Mouse (Mus musculus) left cerebral cortex, postnatal 14 days (tissue): ENCODE results near the gene Pde6h. TPM values are rescaled to one million over a fixed set of nuclear protein-coding genes. Genes with fewer than 3 reads are reported as not detected.
A peak's percentile ranks its signal among the peaks of the same experiment; 100 is the strongest.

Source experiments
- DNase-seq, 2 experiments: peaks; one replicate each; pipeline ENCODE4 v3.0.0; 2021 to 2022; ENCODE audit warnings: low spot score in 2 of 2, mixed read lengths in 1 of 2
- intact Hi-C: fragments of 180-260 bp; cut with DNase I; formaldehyde crosslinking; loops from one replicate; pipeline ENCODE4 v1.15.1; 2025
- total RNA-seq, 2 experiments: library from RNA; stranded (reverse); gene quantifications; 2 replicates each; pipeline ENCODE4 v1.2.3; 2021

Pde6h gene
- total RNA-seq, 2 experiments from 2014 or later: 1.3 to 1.6 TPM

- no peak for DNase-seq
- intact Hi-C loops: loop anchor here (5.0 kb wide), 2 partner anchors 43 to 103 kb away; partner anchors contain the start of genes Erp27 and Pde6h
Observed at GRCm38 (mm10) chr6:136964609-136965510, 41.2 kb downstream of the Pde6h start.

DNA sequence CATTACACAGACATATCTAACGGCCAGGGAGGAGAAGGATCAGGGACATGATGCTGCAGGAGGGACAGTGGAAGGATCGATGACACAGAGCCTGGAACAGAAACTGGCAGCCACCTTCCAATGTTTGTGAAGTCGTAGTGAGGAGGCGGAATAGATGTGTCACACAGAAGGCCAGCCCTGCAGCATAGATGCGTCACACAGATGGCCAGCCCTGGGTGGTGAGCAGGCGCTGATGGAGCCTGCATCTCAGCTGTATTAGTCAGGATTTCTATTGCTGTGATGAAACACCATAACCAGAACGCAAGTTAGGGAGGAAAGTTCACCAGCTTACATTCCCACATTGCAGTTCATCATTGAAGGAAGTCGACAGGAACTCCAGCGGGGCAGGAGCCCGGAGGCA is 42.3 kb downstream of the Pde6h start:
- intact Hi-C loops: loop anchor here (5.0 kb wide), 2 partner anchors 44 to 104 kb away; partner anchors contain the start of genes Erp27 and Pde6h
- DNase-seq: no peak

DNA sequence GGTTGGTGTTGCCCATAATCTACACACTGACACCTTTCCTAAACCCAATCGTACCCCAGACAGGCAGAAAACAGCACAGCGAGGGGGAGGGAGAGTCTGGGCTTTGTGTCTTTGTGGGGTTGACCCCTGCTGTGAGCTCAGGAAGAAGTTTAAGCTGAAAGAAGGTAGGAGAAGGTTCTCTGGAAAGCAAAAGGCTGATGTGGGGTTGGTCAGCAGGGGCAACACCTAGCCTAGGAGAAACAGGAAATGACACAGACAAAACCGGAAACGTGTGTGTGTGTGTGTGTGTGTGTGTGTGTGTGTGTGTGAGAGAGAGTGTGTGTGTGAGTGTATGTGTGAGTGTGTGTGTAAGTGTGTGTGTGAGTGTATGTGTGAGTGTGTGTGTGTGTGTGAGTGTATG is 43.8 kb downstream of the Pde6h start:
- DNase-seq: no peak

GRCm38 (mm10) chr6:136968877-136969276 is 45.2 kb downstream of the Pde6h start:
- intact Hi-C loops: loop anchor here (5.0 kb wide), 2 partner anchors 47 to 107 kb away; partner anchors contain the start of genes Erp27 and Pde6h
- peak; percentile 43 to 66 for DNase-seq

More for the DNA sequence above, 43.8 kb downstream of the Pde6h start:
- intact Hi-C loops: loop anchor here (5.0 kb wide), 2 partner anchors 45 to 105 kb away; partner anchors contain the start of genes Erp27 and Pde6h

DNA sequence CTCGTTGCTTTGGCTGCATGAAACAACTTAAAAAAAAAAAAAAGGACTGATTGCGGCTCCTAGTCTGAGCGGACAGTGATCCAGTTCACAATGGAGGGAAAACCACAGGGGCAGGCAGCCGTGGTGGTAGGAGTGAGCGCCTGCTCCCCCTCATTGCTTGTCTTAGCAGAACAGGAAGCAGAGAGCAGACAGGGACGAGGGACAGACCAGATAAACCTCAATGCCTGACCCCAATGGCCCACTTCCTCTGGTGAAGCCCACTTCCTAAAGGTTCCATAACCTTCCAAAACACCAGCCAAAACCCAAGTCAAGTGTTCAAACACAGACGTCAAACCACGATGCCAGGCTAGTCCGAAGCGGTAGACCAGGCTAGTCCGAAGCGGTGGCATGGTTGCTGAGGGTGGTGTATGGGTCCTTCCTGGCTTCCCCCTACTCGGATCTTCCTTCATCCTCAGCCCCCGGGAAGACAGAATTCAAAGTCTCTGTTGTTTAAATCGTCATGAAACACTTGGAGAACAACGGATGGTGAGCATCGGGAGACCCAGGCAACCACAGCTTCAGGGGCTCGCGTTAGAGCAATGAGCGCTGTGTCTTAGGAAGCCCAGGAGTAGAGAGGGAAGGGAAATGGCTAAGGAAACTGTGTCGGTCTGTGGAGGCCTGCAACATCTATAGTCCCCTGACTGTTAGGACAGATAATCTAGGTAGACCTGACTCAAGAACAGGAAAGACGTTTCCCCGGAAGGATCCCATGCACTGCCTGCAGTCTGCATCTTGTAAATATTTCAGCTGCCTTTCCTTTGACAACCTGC is 55.8 kb downstream of the Pde6h start:
- no peak for DNase-seq
- intact Hi-C loops: loop anchor here (5.0 to 10.0 kb wide), 2 partner anchors 117 to 345 kb away; no protein-coding TSS in a partner anchor

DNA sequence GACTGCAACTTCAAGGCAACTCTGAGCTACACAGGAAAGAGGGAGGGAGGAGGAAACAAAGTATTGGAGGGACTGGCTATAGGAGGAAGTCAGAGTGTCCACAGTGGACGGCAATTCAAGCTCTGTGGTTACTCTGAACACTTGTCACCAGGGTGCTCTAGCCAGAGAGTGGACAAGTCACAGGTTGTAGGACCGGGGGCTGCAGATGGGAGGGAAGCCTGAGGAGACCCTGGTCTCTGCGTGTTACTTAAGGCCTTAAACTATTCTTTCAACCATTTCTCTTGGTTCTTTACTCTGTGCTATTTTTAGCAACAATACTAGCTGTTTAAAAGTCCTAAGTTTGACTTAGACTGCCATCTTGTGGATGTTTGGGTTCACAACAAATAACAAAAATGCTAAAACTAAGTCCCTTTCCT is 56.7 kb downstream of the Pde6h start:
- peak in 1 of 2 experiments; percentile 49 for DNase-seq
- intact Hi-C loops: loop anchor here (5.0 to 10.0 kb wide), 2 partner anchors 118 to 346 kb away; no protein-coding TSS in a partner anchor

DNA sequence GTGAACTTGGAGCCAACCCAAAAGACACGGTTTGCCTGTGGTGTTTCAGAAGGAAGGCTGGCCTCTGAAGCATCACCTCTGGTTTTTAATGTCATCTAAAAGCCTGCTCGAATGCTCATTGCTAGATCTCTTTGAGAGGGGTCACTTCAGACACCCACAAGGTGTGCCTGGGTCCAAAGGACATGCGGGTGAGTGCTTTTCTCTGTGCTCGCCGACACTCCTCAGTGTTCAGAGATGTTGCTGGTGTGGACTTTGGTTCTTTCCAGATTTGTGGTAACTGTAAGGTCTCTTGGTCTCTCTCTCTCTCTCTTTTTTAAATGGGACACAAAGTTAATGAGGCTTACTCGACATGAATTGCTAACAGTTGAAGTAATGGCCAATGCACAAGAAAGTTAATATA is 58.9 kb downstream of the Pde6h start:
- DNase-seq: no peak
- intact Hi-C loops: loop anchor here (5.0 to 10.0 kb wide), 2 partner anchors 120 to 348 kb away; no protein-coding TSS in a partner anchor

GRCm38 (mm10) chr6:136983201-136983600 is 59.6 kb downstream of the Pde6h start:
- peak in 1 of 2 experiments; percentile 33 for DNase-seq
- intact Hi-C loops: loop anchor here (5.0 to 10.0 kb wide), 2 partner anchors 121 to 348 kb away; no protein-coding TSS in a partner anchor

- intact Hi-C loops: loop anchor here (10.0 kb wide), 1 partner anchor 351 kb away; no protein-coding TSS in a partner anchor
- peak in 1 of 2 experiments; percentile 31 for DNase-seq
Observed at GRCm38 (mm10) chr6:136986019-136986418, 62.4 kb downstream of the Pde6h start.

DNA sequence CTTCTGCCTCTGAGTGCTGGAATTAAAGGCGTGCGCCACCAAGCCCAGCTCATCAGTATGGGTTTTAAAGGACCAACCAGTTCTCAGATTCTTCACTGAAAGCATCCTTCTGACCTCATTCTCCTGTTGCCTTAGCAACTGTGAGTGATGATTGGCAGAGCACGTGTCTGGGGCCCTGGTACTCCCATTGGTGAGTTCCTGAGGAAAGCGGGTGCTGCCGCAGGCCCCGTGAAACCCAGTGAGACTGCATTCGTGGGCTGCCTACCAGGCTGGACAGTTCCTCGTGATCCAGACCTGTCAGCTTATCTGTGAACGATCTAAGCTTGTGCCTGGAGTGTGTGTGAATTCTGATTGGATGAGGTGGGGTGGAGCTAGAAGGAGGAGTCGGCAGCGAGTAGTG is 63.1 kb downstream of the Pde6h start:
- intact Hi-C loops: loop anchor here (10.0 kb wide), 1 partner anchor 352 kb away; no protein-coding TSS in a partner anchor
- peak in 1 of 2 experiments; percentile 46 for DNase-seq

GRCm38 (mm10) chr6:136988536-136989060 is 65.0 kb downstream of the Pde6h start:
- no peak for DNase-seq
- intact Hi-C loops: loop anchor here (10.0 kb wide), 1 partner anchor 354 kb away; no protein-coding TSS in a partner anchor

DNA sequence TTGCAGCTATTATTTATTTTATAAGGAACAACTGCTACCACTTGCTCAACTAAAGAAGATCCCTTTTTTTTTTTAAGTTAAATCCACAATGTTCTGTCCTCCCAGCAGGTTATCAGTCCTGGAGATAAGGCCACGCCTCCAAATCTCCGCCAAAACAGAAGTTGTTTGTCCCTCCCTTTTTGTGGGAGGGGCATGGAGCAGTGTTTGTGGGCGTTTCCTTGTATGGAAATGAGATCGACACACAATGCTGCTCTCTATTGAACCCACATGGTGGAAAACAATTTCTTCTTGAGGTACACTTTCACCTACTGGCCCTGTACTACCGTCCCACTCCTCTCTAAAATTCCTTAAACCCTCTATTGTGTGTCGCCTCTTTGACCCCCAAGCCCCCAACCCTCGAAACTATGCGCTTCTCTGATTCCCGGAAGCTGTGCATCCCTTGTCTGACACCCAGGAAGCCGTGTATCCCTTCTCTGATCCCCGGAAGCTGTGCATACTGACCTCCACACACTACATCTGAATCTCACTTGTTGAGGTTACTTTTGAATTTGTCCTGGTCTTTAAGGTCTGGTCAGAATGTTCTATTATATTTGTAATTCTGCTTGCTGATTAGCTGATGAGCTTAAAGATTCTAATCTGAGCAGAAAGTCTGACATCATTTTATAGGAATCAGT is 66.3 kb downstream of the Pde6h start:
- intact Hi-C loops: loop anchor here (10.0 kb wide), 2 partner anchors 175 to 355 kb away; no protein-coding TSS in a partner anchor
- no peak for DNase-seq

- DNase-seq: no peak
- intact Hi-C loops: loop anchor here (10.0 kb wide), 1 partner anchor 174 kb away; no protein-coding TSS in a partner anchor
Observed at GRCm38 (mm10) chr6:136990557-136990956, 66.9 kb downstream of the Pde6h start.

DNA sequence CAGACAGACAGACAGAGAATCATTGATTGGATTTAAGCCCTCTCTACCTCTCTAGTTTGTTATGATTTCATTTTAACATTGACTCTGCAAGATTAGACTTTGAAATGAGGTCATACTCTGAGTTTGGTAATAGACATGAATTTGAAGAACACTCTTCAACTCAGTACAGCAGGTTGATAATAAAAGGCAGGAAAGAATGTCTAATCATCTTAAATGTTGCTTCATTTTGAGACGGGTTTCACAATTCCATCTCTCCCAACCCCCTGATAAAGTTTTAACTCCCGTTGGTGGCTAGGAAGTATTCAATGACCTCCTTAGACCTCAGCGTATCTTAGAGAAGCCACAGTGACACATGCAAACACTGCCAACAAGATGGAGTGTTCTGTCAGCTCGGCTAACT is 69.9 kb downstream of the Pde6h start:
- intact Hi-C loops: loop anchor here (10.0 kb wide), 1 partner anchor 171 kb away; no protein-coding TSS in a partner anchor
- no peak for DNase-seq

GRCm38 (mm10) chr6:136995533-136995932 is 71.9 kb downstream of the Pde6h start:
- DNase-seq: no peak
- intact Hi-C loops: loop anchor here (10.0 kb wide), 1 partner anchor 169 kb away; no protein-coding TSS in a partner anchor

DNA sequence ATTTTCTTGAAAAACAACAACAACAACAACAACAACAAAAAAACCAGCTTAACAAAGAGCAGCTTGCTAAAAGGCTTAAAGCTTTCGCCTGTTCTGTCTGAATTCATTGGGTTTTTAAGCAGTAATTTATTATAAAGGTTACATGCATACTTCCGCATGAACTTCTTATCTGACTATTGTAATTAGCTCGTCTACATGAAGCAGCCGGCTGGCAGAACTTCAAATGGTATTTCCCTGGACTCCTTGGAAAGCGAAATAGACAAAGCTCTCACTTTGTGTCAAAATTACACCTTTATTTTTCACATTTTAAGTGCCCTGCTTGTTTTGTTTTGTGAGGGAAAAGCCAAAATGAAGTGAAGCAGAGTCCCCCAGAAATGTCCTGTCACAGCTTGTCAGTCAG is 72.7 kb downstream of the Pde6h start:
- DNase-seq: no peak
- intact Hi-C loops: loop anchor here (10.0 kb wide), 1 partner anchor 168 kb away; no protein-coding TSS in a partner anchor

- intact Hi-C loops: loop anchor here (10.0 kb wide), 1 partner anchor 167 kb away; no protein-coding TSS in a partner anchor
- DNase-seq: peak; percentile 30 to 43
Observed at GRCm38 (mm10) chr6:136998181-136998580, 74.5 kb downstream of the Pde6h start.

DNA sequence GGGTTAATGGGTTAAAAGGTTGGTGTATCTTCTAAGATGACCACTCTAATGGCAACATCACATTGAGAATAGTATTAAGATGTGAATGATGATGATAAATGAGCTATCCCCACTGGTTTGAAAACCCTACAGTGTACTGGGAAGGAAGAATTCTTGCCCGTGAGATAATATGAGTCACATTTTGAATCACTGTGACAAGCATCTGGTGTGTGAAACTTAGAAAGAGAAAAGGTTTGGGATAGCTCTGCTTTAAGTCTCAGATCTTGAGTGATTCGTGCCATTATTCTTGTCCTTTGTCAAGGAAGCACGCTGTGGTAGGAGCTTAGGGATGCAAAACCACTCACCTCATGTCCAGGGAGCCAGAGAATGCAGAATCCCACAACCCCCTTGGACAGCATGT is 75.4 kb downstream of the Pde6h start:
- no peak for DNase-seq
- intact Hi-C loops: loop anchor here (10.0 kb wide), 1 partner anchor 166 kb away; no protein-coding TSS in a partner anchor
